Mouse (Mus musculus) liver, embryonic 14.5 days (tissue): ENCODE data around the gene Ankdd1b. TPM values are rescaled to one million over a fixed set of nuclear protein-coding genes. Genes with fewer than 3 reads are reported as not detected.

ENCODE experiments used
- ATAC-seq: fragments of 200-750 bp; cut with Nextera tagmentation; 2 replicates; pipeline ENCODE4 v1.8.0; 2017; ENCODE audit warnings: moderate number of reproducible peaks, mild to moderate bottlenecking, moderate library complexity; ENCODE audit not compliant: insufficient read depth
- DNase-seq, 3 experiments: peaks; one replicate each; pipeline ENCODE4 v3.0.0-alpha.2; 2012 to 2013; ENCODE audit warnings: low read depth in 3 of 3, low spot score in 3 of 3
- H3K27ac ChIP-seq: fragments of 300-500 bp; sonication (generic); 2 replicates; pipeline ENCODE4 v1.5.1; 2014; ENCODE audit warnings: moderate library complexity, mild to moderate bottlenecking, control low read depth, inconsistent platforms
- H3K27me3 ChIP-seq: fragments of 300-500 bp; sonication (generic); 2 replicates; pipeline ENCODE4 v1.6.1; 2014; ENCODE audit warnings: mild to moderate bottlenecking, low read length, moderate library complexity; ENCODE audit not compliant: control insufficient read depth, insufficient read depth
- H3K36me3 ChIP-seq: fragments of 300-500 bp; sonication (generic); replicated peaks from 2 replicates; pipeline ENCODE4 v1.6.1; 2014; ENCODE audit warnings: low read depth; ENCODE audit not compliant: control insufficient read depth, insufficient read depth
- H3K4me1 ChIP-seq, 2 experiments: fragments of 200-500 bp in 1 of 2; fragments of 300-500 bp in 1 of 2; sonication (generic) in 1 of 2; replicated peaks; 2 replicates each; pipeline ENCODE4 v1.6.1; 2012 to 2014; ENCODE audit warnings: antibody characterized with exemption in 1 of 2, inconsistent platforms in 1 of 2, low read length in 1 of 2; ENCODE audit not compliant: control insufficient read depth in 2 of 2, insufficient read depth in 2 of 2
- H3K4me2 ChIP-seq: fragments of 300-500 bp; sonication (generic); 2 replicates; pipeline ENCODE4 v1.6.1; 2014; ENCODE audit warnings: low read depth, mild to moderate bottlenecking, control low read depth, moderate library complexity
- H3K4me3 ChIP-seq, 2 experiments: fragments of 200-500 bp in 1 of 2; fragments of 300-500 bp in 1 of 2; sonication (generic) in 1 of 2; 2 replicates each; pipeline ENCODE4 v1.5.1; 2012 to 2014; ENCODE audit warnings: low read depth in 2 of 2, low read length in 2 of 2, mild to moderate bottlenecking in 2 of 2, control low read depth in 1 of 2, inconsistent platforms in 1 of 2, moderate library complexity in 1 of 2; ENCODE audit not compliant: insufficient read depth in 1 of 2
- H3K9ac ChIP-seq: fragments of 300-500 bp; sonication (generic); replicated peaks from 2 replicates; pipeline ENCODE4 v1.6.1; 2014; ENCODE audit warnings: mild to moderate bottlenecking, control low read depth, moderate library complexity
- H3K9me3 ChIP-seq: fragments of 300-500 bp; sonication (generic); 2 replicates; pipeline ENCODE4 v1.6.1; 2016; ENCODE audit warnings: low read length, mixed read lengths; ENCODE audit not compliant: control insufficient read depth
- CTCF ChIP-seq: IDR thresholded peaks from 2 replicates; pipeline ENCODE4 v1.5.1; 2016; ENCODE audit warnings: antibody characterized with exemption, low read depth, control low read depth
- EP300 ChIP-seq: IDR thresholded peaks from 2 replicates; pipeline ENCODE4 v1.6.1; 2016; ENCODE audit warnings: antibody characterized with exemption, low read depth
- WGBS: fragments of 180-500 bp; shearing (Covaris S2); extraction: QIAGEN DNeasy Blood & Tissue Kit; methylation state at CpG from one replicate; pipeline ENCODE4 v1.1.7; 2014; ENCODE audit not compliant: insufficient replicate concordance; 5-methylcytosine and 5-hydroxymethylcytosine counted together
- polyA plus RNA-seq, 2 experiments: library from polyadenylated mRNA; depleted of rRNA in 1 of 2; stranded (reverse) in 1 of 2; unstranded in 1 of 2; fragments of >200 nt; fragmentation: Nextera tagmentation in 1 of 2; extraction: Ambion mirVana in 1 of 2; gene quantifications; 2 replicates each; pipeline versions ENCODE4 v1.2.1 to v1.2.3; 2012 to 2014

Gene Ankdd1b
- polyA plus RNA-seq, 2 experiments = 0.02 to 0.13 TPM

DNA sequence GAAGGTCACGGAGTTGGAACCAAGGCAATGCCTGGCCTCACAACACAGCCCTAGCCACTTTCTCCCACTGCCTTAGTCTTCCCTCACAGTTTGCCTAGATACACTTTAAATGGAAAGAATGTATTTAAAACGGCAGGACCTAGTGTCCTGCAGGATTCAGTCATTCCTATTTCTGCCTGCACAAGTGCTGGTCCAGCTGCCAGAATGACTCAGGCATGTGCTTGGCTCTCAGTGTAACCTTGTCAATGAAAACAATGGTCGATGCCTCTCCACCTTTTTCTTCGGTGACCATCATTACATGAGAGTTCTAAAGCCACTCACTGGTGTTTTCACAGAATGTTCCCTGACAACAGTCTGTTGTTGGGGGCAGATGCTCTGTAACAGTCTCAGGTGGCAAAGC is 52.5 kb downstream of the Ankdd1b start:
- TF ChIP-seq CTCF (no peak), EP300 (no peak)
- Histone ChIP-seq H3K4me3 (no peak overlapping the region), H3K9ac (no peak overlapping the region), H3K36me3 (peaks cover 16% of the 10 kb centered on the region), H3K27me3 (no peaks in the 10 kb centered on the region), H3K4me2 (no peak overlapping the region), H3K4me1 (no peaks in the 10 kb centered on the region), H3K9me3 (no peaks in the 10 kb centered on the region), H3K27ac (no peak overlapping the region)
- no peak for DNase-seq
- WGBS = 76% methylated on average over 4 of the region's 4 CpGs
- no peak for ATAC-seq

DNA sequence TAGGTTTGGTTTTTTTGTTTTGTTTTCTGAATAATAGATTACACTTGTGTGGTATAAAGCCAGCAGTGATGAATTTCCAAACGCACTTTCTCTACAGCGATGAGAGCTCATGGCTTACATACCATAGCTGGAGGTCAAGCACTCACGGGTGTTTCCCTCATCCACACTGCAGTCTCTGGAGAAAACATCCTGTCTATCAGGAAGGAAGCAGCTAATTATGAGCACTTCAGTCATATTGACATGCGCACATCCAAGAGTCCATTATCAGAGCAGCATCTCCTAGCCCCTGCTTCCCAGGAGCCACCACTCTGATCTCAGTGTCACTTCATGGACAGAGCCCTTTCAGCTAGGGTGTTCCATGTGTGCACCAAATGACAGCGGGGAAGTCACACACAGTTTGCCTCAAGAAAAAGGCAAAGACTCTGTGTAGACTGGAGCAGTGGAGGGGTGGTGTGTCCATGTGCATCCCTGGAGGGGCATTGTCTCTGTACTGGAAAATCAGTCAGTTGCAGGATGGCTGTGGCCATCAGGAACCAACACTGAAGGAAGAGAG is 53.7 kb downstream of the Ankdd1b start:
- Histone ChIP-seq H3K9me3 (no peaks in the 10 kb centered on the region), H3K27ac (no peak overlapping the region), H3K4me1 (no peaks in the 10 kb centered on the region), H3K4me3 (no peak overlapping the region), H3K9ac (no peak overlapping the region), H3K27me3 (no peaks in the 10 kb centered on the region), H3K4me2 (no peak overlapping the region), H3K36me3 (peaks cover 16% of the 10 kb centered on the region)
- WGBS = 70% methylated on average over 5 of the region's 5 CpGs
- DNase-seq = no peak
- no peak for ATAC-seq
- TF ChIP-seq CTCF = no peak
- no peak for TF ChIP-seq EP300

- Histone ChIP-seq H3K4me3 (no peak overlapping the region), H3K27ac (no peak overlapping the region), H3K4me2 (no peak overlapping the region), H3K9ac (no peak overlapping the region), H3K4me1 (no peaks in the 10 kb centered on the region), H3K9me3 (no peaks in the 10 kb centered on the region), H3K36me3 (peaks cover 16% of the 10 kb centered on the region), H3K27me3 (no peaks in the 10 kb centered on the region)
- ATAC-seq (no peak), DNase-seq (no peak)
- TF ChIP-seq EP300 = no peak
- no peak for TF ChIP-seq CTCF
- WGBS = 81% methylated on average over 8 of the region's 8 CpGs
These were observed 54.6 kb downstream of the Ankdd1b start for GRCm38 (mm10) chr13:96416380-96416779.

GRCm38 (mm10) chr13:96414384-96414783 is 56.6 kb downstream of the Ankdd1b start:
- no peak overlapping the region for H3K4me2 ChIP-seq
- WGBS = 46% methylated on average over 6 of the region's 6 CpGs
- no peaks in the 10 kb centered on the region for H3K9me3 ChIP-seq
- TF ChIP-seq EP300 (no peak), CTCF (no peak)
- H3K27ac ChIP-seq = no peak overlapping the region
- ATAC-seq (no peak), DNase-seq (no peak)
- no peak overlapping the region for H3K9ac ChIP-seq
- peaks cover 28% of the 10 kb centered on the region for H3K36me3 ChIP-seq
- no peak overlapping the region for H3K4me3 ChIP-seq
- H3K27me3 ChIP-seq = no peaks in the 10 kb centered on the region
- H3K4me1 ChIP-seq = no peaks in the 10 kb centered on the region

DNA sequence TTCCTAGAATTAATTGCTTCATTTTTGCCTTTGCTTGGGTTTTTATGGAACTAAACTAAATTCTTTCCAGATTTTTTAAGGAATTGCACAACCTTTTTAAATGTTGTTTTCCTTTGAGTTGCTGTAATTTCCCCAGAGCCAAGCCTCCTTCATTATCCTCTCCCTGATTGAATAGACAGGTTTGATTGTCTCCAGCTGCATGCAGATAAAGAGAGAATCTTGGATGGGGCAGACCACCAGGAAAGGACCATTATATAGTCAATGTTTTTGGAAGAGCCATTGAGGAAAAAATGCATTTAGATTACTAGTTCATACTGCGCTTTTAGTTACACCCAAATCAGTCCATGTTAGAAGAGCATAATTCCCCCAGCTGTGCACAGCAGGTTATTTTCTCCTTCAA is 62.2 kb downstream of the Ankdd1b start:
- H3K4me1 ChIP-seq = no peaks in the 10 kb centered on the region
- H3K4me3 ChIP-seq = no peak overlapping the region
- 79% methylated on average over 1 of the region's 1 CpGs for WGBS
- no peaks in the 10 kb centered on the region for H3K27me3 ChIP-seq
- peaks cover 27% of the 10 kb centered on the region for H3K36me3 ChIP-seq
- DNase-seq (no peak), ATAC-seq (no peak)
- no peak overlapping the region for H3K9ac ChIP-seq
- H3K9me3 ChIP-seq = no peaks in the 10 kb centered on the region
- no peak overlapping the region for H3K4me2 ChIP-seq
- no peak overlapping the region for H3K27ac ChIP-seq
- no peak for TF ChIP-seq CTCF
